Mouse (Mus musculus) embryonic facial prominence, embryonic 10.5 days (tissue): Measurements from ENCODE around the gene Kcnip2. TPM values are rescaled to one million over a fixed set of nuclear protein-coding genes. Genes with fewer than 3 reads are reported as not detected.
A peak's percentile ranks its signal among the peaks of the same experiment; 100 is the strongest.

Source experiments
- DNase-seq: peaks from one replicate; pipeline ENCODE4 v3.0.0-alpha.2; 2017; ENCODE audit warnings: low spot score
- H3K27ac ChIP-seq: fragments of 300-500 bp; sonication (generic); replicated peaks from 2 replicates; pipeline ENCODE4 v1.5.1; 2016; ENCODE audit warnings: mild to moderate bottlenecking
- H3K27me3 ChIP-seq: fragments of 300-500 bp; sonication (generic); replicated peaks from 2 replicates; pipeline ENCODE4 v1.6.1; 2016; ENCODE audit warnings: low read depth, mild to moderate bottlenecking; ENCODE audit not compliant: poor library complexity, severe bottlenecking
- H3K36me3 ChIP-seq: fragments of 300-500 bp; sonication (generic); replicated peaks from 2 replicates; pipeline ENCODE4 v1.6.1; 2016; ENCODE audit warnings: mild to moderate bottlenecking, moderate library complexity
- H3K4me1 ChIP-seq: fragments of 300-500 bp; sonication (generic); 2 replicates; pipeline ENCODE4 v1.6.1; 2016
- H3K4me3 ChIP-seq: fragments of 300-500 bp; sonication (generic); 2 replicates; pipeline ENCODE4 v1.5.1; 2016; ENCODE audit warnings: mild to moderate bottlenecking, moderate library complexity
- H3K9me3 ChIP-seq: fragments of 300-500 bp; sonication (generic); 2 replicates; pipeline ENCODE4 v1.6.1; 2016; ENCODE audit warnings: mild to moderate bottlenecking
- WGBS: fragments of 180-500 bp; shearing (Covaris S2); methylation state at CpG from one replicate; pipeline ENCODE4 v1.1.7; 2016; 5-methylcytosine and 5-hydroxymethylcytosine counted together
- polyA plus RNA-seq: library from polyadenylated mRNA; unstranded; fragments of >200 nt; fragmentation: Nextera tagmentation; extraction: Ambion mirVana; gene quantifications from 2 replicates; pipeline ENCODE4 v1.2.1, GENCODE M21; 2016

Kcnip2 gene
- polyA plus RNA-seq, 1 experiment from 2014 or later, result 0.67 TPM

DNA sequence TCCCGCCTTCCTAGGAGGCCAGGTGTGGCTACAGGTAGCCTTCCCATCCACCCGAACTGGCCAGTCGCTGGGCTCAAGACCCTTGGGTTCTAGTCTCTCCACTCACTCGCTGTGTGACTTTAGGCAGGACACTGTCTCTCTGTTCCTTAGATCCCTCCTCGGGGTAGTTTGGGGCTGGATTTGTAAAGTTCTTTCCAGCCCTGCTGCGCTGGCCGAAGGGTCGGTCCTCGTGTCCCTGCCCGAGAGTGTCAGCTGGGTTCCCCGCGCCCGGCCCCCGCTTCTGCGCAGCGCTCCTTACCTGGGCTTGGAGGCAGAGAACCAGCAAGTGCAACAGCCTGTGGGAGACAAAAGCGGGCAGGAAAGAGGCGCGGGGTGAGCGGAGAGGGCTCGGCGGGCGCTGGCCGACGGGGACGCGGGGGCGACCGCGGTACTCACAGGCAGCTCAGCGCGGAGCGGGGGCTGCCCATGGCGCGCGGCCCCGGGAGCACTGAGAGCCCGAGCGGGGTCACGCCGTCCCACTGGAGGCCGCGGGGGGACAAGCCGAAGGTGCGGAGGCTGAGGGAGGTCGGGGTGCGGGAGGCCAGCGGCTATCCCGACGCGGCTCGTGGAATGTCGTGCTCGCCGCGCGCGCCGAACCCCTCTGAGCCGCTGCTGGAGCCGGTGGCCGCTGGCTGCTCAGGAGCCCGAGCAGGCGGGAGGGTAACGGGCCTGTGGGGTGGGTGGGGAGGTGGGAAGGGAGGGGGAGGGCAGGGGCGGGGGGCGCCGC lies 73.5 kb downstream of the Kcnip2 start, which contains the start of gene Fgf8:
Gene Fgf8, minus strand, starts transcription at position 698 of the 766 bp plus-strand sequence.
- peak; percentile 63 for DNase-seq
- Histone ChIP-seq H3K4me3 (peak within 1 kb of the TSS; percentile 62), H3K36me3 (no peaks in the 10 kb centered on the region), H3K4me1 (peaks cover 73% of the 10 kb centered on the region), H3K27me3 (peaks cover 100% of the 10 kb centered on the region), H3K9me3 (no peaks in the 10 kb centered on the region), H3K27ac (peak within 1 kb of the TSS; percentile 73)
- under 1% methylated on average over 65 of the region's 68 CpGs for WGBS

Other genes with a start within 250 kb of the Kcnip2 start
- gene Fbxw4, start 155.7 kb downstream of the Kcnip2 start, polyA plus RNA-seq, result 4.2 and 4.7 TPM in 2 replicates
- 36.9 and 43.2 TPM in 2 replicates for gene Fgf8, start 73.1 kb downstream of the Kcnip2 start, polyA plus RNA-seq
- gene Npm3, start 66.5 kb downstream of the Kcnip2 start, polyA plus RNA-seq, result 12.0 and 12.4 TPM in 2 replicates
- 61.3 and 62.3 TPM in 2 replicates for gene Mgea5, start 32.2 kb downstream of the Kcnip2 start, polyA plus RNA-seq
- 18.4 and 19.1 TPM in 2 replicates for gene Armh3, start 182.4 kb upstream of the Kcnip2 start, polyA plus RNA-seq
- 4.4 and 5.0 TPM in 2 replicates for gene Hps6, start 187.4 kb upstream of the Kcnip2 start, polyA plus RNA-seq
- gene Pprc1, start 228.8 kb upstream of the Kcnip2 start, polyA plus RNA-seq, result 55.2 and 65.1 TPM in 2 replicates
- gene Ldb1, start 229.2 kb upstream of the Kcnip2 start, polyA plus RNA-seq, result 95.0 and 97.8 TPM in 2 replicates